Mouse (Mus musculus) heart, postnatal 25 days (tissue): Measurements from ENCODE around the gene Ric8b. TPM values are rescaled to one million over a fixed set of nuclear protein-coding genes. Genes with fewer than 3 reads are reported as not detected.

Experiments used
- DNase-seq: peaks from one replicate; pipeline ENCODE4 v3.0.0; 2022; ENCODE audit warnings: low spot score
- intact Hi-C: fragments of 180-260 bp; cut with DNase I; formaldehyde crosslinking; loops from one replicate; pipeline ENCODE4 v1.15.1; 2025
- total RNA-seq, 2 experiments: library from RNA; stranded (reverse); gene quantifications; 2 replicates each; pipeline ENCODE4 v1.2.3; 2021

Ric8b gene
- total RNA-seq, 2 experiments from 2014 or later = 30.1 to 32.3 TPM

DNA sequence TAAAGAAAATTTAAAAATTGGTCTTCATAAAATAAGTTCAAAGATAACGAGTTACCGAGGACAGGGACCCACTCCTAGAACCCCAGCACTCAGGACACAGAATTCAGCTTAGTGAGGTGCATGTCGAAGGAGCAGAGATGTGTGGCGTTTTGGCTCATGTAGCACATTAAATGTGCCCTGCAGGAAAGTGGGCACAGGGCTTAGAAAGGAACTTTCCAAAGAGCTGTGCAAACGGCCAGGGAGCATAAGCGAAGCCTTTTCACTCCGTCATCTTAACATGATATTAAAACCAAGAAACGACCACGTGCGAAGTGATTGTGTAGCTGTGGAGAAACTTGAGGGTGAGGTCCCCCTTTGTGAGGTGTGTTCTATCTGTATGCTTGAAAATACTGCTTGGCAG, 36.8 kb downstream of the Ric8b start:
- DNase-seq = no peak
- intact Hi-C loops = no loop called here

DNA sequence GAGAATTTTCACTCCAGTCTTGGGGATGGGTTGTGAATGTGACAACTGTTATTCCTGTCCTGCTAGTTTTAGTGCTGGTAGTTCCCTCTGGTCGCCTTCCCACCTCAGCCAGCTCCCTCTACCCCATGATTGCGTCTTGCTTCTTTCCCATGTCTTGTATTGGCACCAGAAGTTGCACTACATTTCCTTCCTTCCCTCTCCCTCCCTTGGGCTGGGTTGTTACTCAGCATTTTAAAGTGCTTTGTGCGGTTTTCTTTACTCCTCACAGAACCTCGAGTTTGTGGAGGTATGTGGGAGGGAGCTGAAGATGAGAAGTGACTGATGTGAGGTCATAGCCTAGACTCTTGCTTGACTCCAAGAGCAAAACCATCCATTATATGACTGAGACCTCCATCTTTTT, 38.8 kb downstream of the Ric8b start:
- DNase-seq = no peak
- intact Hi-C loops = no loop called here

DNA sequence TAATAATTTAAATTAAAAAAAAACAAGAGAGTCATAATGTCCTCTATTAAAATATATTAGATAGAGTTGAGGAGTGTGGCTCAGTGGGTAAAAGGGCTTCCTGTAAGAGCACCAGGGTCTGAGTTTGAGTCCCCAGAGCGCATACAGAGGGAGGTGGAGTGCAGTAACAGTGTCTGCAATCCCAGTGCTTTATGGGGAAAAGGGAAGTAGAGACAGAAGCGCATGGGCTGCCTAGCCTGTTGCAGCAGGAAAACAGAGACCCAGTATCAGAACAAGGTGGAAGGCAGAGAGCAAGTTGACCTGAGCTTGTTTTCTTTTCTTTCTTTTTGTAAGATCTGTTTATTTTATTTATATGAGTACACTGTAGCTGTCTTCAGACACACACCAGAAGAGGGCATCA, 41.2 kb downstream of the Ric8b start:
- no peak for DNase-seq
- intact Hi-C loops = no loop called here

DNA sequence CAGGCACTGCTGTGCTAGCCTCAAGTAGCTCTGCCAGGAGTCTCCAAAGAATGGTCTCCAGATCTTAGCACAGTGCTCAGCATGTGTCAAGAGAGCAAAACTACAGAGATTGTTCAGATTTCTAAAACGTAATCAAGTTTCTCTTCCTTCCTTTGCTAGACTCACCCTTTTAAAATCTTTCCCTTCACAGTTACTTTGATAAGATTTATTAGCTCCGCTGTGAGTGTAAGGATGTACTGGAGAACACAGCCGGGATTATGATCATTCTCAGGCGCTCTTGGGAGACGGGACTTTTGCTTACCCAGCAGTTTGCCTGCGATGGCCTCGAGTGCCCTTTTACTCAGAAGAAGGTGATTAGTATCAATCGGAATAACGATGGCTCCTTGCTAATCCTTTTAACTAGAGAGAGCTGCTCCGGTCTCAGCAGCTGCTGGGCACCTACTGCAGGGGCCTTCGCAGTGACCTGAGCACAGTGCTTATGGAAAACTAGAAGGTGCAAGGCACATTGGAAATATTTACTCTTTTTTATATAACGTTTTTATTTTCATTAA, 43.0 kb downstream of the Ric8b start:
- no peak for DNase-seq
- intact Hi-C loops = no loop called here

DNA sequence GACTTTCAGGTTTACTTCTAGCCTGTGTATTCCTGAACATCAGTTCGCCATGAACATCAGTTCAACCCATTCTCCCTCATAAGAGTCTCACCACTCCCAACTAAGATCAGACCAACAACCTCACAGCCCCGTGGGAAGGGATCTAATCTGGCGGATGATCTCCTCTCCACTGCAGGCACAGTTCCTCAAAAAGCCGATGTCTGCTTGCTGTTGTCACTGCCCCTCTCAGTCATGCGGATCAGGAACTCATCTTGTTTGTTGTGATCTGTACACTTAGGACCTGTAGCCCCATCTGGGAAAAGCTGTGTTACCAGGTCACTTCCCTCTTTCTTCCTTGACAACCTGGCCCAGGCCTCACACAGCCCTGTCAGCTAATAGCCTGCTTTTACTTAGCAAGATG, 45.7 kb downstream of the Ric8b start:
- DNase-seq = no peak
- intact Hi-C loops = no loop called here

DNA sequence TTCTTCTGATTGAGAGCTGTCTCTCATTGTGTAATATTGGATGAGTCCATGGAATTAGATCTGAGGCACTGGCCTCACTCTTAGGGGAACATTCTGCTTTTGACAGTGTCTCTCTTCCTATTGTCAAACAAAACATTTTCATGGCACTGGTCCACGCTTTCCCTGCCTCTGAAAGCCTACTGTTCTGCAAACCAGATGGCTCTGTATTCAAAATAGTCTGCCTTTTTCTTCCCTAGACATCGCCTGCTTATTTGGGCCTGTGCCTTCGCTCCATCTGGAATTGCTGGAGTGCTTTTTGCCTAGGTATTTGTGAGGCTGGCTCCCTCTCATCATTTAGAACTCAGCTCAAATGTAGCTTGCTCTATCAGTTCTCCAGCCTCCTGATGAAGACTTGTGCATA, 46.3 kb downstream of the Ric8b start:
- DNase-seq = no peak

DNA sequence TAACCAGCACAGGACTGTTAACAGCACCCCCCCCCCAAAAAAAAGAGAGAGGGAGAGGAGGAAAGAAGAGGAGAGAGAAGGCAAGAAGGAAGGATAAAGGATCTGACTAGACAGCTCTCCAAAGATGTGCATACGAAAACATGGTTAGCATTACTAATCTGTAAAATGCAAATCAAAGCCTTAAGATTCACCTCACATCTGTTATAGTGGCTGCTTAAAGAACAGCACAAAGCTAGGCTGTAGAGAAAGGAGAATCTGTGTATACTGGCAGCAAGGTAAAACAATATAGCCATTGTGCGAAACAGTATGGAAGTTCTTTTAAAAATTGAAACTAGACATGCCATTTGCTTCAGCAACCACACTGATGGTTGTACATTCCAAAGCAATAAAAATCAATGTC, 49.1 kb downstream of the Ric8b start:
- intact Hi-C loops = no loop called here

More for the DNA sequence above, 46.3 kb downstream of the Ric8b start:
- intact Hi-C loops = no loop called here

DNA sequence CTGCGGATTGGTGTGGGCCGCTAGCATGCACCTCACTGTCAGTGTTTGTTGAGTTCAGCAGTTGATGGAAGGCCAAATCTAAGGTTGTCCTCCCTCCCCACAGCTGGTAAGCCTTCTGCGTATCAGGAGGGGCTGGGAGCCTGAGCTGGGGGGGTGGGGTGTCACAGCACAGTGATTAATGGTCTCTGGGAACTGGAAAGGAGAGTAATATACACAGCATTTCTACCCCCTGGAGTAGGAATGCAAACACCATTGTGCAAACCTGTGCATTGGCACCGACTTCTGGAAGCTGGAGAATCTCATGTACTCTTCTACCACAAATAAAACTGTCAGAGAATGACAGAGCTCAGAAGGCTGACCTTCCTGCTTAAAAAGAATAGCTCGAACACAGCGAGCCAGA, 50.2 kb downstream of the Ric8b start:
- DNase-seq = no peak
- intact Hi-C loops = no loop called here

More for the DNA sequence above, 49.1 kb downstream of the Ric8b start:
- DNase-seq = no peak

DNA sequence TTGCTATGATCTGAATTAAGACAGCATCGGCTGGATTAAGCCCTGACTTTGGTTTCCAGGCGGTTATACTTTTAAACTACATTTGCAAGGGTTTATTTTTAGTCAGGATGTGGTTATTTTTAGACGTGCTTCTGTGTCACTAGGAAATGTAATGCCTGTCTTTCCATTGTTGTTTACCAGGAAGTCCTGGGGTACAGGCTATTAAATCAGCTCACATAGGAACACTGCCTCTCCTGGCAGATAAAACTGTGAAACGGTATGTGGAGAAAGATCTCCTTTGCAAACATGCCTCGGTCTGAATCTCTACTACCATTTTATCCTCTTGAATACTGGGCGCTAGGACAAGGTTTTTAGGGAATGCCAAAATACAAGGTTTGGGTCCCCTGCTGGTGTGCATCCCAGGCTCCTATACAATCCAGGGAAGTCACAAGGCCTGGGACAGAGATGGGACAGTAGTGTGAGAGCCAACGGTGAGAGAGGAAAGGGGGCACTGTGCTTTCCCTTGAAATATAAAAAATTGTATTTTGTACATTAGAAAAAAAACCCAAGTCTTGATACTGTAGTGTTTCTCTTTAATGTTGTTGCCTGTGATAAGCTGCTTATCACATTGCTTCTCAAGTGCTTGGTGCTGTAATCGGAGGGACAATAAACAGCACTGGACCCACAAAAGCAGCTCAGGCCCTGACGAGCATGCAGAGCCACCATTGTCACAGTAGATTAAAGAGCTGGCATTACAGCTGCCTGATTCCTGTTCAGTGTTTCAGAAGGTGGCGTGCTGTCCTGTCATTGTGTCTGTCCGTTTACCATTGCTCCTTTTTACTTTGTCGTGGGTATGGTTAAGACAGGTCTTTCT, 51.7 kb downstream of the Ric8b start:
- no peak for DNase-seq
- intact Hi-C loops = no loop called here

DNA sequence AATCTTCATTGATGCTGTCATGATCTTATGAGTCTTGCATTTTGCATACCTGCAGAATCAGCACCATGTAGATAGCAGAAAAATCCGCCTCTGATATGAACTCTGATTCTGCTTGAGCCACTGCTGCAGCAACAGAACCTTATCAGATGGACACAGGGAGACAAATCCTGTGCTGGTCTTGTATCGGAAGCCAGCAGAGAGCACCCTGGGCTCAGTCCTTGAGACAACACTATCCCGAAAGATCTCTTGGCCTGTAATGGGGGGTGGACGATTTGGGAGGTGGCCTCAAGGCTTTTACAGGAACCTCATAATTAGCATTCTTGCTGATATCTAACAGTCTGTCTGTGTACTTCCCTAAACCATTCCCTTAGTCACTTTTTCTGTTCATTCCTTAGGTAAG, 57.8 kb downstream of the Ric8b start:
- intact Hi-C loops = no loop called here
- DNase-seq = no peak

DNA sequence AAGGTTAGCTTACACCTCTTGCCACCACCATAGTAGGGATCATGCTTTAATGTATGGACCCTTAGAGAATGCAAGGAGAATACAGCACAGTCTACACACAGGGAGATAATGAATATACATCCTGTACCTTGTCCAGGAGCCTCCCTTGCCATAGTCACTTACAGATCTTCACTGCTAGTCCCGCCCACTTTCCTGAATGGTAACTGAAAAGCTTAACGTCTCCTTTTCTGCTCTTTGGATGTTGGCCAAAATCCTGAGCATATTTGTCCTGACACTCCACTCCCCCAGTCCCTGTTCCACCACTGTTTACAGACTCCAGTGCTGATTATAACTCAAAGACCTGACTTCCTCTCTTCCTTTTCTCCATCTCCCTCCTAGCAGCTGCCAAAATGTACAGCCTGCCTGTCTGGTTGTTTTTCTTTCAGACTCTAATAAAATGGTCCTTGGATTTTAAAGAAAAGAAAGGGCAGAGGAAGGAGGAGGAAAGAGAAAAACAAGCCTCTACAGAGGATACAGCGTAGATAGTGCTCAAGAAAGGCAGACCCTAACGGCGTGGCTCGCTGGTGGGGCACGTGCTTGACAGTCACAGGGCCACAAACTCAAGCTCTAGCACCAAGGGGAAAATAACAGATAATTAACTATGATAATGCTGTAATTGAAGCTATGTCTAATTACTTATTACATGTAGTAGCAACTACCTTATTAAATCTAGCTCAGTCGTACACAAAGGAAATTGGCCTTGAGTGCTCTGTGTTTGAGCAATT, 59.4 kb downstream of the Ric8b start:
- no peak for DNase-seq
- intact Hi-C loops = no loop called here

DNA sequence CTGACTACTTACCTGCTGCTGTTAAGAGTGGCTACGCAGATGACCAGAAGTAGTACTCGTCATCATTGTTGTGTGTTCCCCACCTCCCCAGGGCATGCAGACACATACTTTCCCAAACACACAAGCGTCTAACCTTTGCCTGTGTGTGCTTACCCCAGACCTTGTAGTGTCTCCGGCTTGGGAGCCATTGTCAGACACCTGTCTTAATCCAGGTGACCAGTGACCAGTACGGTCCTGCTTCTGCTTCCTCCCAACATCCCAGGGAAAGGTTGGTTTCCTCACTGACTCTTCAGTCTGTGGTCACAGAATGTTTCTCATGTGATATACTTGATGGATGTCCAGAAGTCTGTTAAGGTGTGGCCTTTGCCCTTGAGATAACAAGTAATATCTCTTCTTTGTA, 62.9 kb downstream of the Ric8b start:
- DNase-seq = no peak
- intact Hi-C loops = loop anchor here (5.0 kb wide), 1 partner anchor 268 kb away; no protein-coding TSS in a partner anchor

DNA sequence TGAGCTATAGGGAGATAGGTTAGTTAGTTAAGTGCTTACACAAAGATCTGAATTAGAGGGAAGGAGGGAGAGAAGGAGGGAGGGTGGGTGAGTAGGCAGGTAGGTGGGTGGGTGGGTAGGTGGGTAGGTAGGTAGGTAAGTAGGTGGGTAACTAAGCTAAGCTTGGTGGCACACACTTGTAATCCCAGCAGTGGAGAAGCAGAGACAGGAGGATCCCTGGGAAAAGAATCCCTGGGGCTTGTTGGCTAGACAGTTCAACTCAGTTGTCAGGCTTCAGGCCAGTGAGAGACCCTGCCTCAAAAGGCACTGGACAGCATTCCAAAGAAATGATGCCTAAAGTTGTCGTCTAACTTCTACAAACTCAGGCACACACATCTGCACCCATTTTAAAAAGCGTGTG, 64.0 kb downstream of the Ric8b start:
- intact Hi-C loops = loop anchor here (5.0 kb wide), 1 partner anchor 269 kb away; no protein-coding TSS in a partner anchor
- no peak for DNase-seq

DNA sequence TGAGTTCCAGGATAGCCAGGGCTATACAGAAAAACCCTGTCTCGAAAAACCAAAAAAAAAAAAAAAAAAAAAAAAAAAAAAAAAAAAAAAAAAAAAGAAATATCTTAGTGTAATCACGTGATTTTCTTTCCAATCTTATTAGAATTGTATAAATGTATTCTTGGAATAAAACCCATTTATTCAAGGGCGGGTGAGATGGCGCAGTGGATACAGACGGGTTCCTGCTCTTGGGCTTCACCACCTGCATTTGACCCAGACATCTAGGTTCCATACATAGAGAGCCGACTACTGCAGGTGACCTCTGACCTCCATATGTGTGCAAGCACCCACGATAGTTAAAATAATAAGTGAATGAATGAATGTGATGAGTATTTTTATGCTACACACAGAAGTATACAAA, 65.3 kb downstream of the Ric8b start:
- intact Hi-C loops = loop anchor here (5.0 kb wide), 1 partner anchor 270 kb away; no protein-coding TSS in a partner anchor

DNA sequence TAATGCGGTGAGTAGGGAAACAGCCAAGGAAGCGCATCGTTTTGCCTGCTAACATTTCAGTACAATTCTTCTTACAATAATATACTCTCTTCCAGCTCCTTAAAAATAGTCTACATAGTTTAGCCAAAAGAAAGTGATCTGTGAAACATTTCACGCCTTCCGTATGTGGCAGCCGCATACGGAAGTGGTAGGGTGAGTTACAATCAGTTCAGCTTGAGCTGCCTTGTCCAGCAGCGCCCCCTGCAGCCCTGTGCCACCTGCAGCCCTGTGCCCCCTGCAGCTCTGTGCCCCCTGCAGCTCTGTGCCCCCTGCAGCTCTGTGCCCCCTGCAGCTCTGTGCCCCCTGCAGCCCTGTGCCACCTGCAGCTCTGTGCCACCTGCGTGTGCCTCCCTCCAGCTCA, 68.5 kb downstream of the Ric8b start:
- intact Hi-C loops = loop anchor here (5.0 kb wide), 1 partner anchor 149 kb away; no protein-coding TSS in a partner anchor

More for the DNA sequence above, 65.3 kb downstream of the Ric8b start:
- DNase-seq = no peak

DNA sequence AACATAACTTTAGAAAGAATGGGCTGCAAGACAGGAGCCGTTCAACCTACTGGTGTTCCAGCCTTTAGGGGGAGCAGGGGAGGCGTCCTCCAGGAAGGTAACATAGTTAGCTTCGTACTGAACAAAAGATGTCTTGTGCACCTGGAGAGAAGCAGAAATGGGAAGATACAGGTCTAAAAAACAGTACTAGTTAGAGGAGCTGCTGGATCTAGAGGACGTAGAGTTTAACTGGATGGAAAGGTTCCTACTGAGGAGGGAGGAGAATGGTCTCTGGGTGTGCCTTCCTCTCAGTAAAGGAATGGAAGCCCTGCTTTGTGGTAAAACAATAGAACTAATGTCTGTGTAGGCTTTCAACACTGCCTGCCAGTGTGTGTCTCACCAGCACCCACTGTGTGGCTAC, 70.2 kb downstream of the Ric8b start:
- intact Hi-C loops = loop anchor here (5.0 kb wide), 1 partner anchor 150 kb away; no protein-coding TSS in a partner anchor
- no peak for DNase-seq

More for the DNA sequence above, 68.5 kb downstream of the Ric8b start:
- DNase-seq = no peak

DNA sequence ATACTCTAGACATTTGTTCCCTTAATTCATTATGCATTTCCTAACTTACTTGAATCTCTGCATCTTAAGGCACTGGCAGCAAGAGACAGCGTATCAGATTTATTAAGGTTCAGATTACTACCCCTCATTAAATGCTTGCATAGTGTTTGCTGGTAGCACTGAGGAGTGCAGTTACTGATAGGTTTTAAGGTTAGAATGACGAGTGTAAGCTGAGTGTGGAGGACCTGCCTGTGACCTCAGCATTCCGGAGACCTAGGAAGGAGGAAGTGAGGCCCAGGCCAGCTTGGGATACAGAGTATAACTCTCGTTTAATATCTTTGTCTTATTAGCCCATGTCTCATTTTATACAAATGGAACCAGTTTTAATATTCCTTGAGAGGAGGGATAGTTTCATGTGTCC, 71.2 kb downstream of the Ric8b start:
- intact Hi-C loops = loop anchor here (5.0 kb wide), 1 partner anchor 151 kb away; no protein-coding TSS in a partner anchor
- DNase-seq = no peak

DNA sequence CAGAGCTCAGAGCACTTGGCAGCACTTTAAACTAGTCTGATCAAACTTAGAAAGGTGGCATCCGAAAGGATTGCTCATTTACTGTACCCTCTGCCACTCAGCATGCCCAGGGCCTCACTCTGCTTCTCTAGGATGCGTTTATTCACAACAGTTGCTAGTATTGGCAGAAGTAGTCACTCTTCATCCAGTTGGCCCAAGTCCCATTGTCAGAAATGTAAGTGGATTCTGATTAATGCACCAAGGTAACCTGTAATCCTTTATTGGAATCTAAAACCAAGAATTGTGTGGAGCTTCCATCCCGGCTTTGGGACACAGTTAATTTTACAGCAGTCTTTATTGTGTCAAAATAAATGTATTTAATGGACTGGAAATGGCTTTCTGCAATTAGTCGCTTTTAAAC, 76.9 kb downstream of the Ric8b start:
- no peak for DNase-seq

DNA sequence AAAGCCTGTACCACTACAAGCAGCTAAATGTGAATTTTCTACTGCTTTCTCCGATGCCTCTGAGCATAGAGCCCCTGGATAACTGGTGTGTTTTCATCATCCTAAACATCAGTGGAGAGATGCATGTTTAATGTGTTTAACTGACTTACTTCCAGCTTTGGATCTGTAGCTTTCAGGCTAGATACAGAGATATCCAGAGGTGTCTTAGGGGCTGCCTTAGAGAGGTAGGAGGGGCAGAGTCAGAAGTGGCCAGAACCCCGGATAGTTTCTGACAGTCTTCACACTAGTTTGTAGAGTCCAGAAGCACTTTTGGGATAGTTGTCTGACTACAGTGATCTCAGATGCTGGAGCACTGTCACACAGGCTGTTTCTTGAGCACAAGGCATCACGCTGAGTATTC, 77.6 kb downstream of the Ric8b start:
- intact Hi-C loops = no loop called here
- no peak for DNase-seq

More for the DNA sequence above, 76.9 kb downstream of the Ric8b start:
- intact Hi-C loops = no loop called here

DNA sequence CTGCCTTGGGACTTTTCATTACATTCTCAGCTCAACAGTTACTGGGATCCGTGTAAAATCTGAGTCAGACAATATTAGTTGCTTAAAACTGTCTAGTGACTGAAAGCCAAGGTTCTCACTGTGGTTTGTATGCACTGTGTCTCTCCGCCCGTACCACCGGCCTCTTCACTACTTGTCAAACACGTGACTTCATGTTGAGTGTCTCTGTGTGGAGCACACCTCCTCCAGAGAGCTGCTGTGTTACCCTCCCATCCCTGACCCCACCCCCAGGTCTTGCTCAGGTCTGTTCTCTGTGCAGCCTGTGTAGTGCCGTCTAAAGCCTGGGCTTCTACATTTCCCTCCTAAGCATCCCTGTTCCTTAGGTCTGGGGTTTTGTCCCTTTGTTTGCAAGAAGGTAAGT, 79.0 kb downstream of the Ric8b start:
- intact Hi-C loops = no loop called here
- no peak for DNase-seq
